Mouse (Mus musculus): ENCODE measurements around the gene Cacna2d3. TPM values are rescaled to one million over a fixed set of nuclear protein-coding genes. Genes with fewer than 3 reads are reported as not detected.

Cacna2d3 gene
- polyA plus RNA-seq, 1 experiment from 2014 or later: 0.45 TPM

DNA sequence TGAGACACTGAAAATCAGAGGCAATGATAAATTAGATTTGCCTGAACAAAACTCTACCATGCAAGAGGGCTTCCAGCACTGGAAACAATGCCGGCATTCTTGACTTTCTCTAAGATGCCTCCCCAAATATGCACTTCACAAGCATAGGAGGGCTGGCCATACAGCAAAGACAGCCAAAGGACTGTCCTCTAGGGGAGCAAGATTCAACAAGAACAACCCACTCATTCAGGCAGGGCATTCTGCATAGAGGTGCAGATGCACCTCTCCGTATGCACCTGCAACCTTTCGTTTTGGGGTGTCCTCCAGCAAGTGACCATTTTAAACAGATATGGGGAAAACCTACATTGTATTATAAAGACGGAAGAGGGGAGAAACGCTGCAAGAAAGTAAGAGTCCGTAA, 380.1 kb downstream of the Cacna2d3 start:
- H3K27me3 ChIP-seq (ENCODE audit: insufficient read depth, low read length): no peaks in the 10 kb centered on the region
- TF ChIP-seq CTCF (IDR thresholded peaks at IDR 0.05; ENCODE audit: low read depth): no peak
- H3K36me3 ChIP-seq (ENCODE audit: insufficient read depth): no peaks in the 10 kb centered on the region
- no peak overlapping the region for H3K4me3 ChIP-seq (ENCODE audit: low read depth, low read length)
- no peak overlapping the region for H3K4me2 ChIP-seq
- no peaks in the 10 kb centered on the region for H3K9me3 ChIP-seq (ENCODE audit: low read depth, low read length)
- WGBS: 88% methylated on average over 6 of the region's 6 CpGs
- ATAC-seq (ENCODE audit: insufficient read depth) (no peak), DNase-seq (no peak)
- no peak overlapping the region for H3K27ac ChIP-seq (ENCODE audit: low read depth)
- H3K9ac ChIP-seq: no peak overlapping the region
- no peaks in the 10 kb centered on the region for H3K4me1 ChIP-seq (ENCODE audit: insufficient read depth)

DNA sequence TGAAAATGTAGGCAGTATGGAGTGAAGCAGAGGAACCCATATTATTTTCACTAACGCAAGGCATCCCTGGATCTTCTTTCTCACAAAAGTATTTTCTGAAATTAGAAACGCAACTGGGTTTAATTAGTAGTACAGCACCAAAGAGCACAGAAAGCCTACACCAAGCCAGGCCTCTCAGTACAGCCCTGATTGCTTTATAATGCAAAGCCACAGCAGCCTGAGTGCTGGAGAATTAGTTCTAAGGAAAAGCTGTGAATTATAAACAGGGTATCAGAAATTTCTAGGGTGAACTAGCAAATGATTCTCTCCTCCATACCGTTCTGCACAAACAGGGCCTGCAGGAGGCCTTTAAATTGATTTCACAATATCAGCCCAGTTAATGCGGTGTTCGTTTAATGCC, 380.9 kb downstream of the Cacna2d3 start:
- Histone ChIP-seq H3K36me3 (ENCODE audit: insufficient read depth) (no peaks in the 10 kb centered on the region), H3K27ac (ENCODE audit: low read depth) (no peak overlapping the region), H3K4me1 (ENCODE audit: insufficient read depth) (no peaks in the 10 kb centered on the region), H3K9ac (no peak overlapping the region), H3K27me3 (ENCODE audit: insufficient read depth, low read length) (no peaks in the 10 kb centered on the region), H3K4me3 (ENCODE audit: low read depth, low read length) (no peak overlapping the region), H3K4me2 (no peak overlapping the region), H3K9me3 (ENCODE audit: low read depth, low read length) (no peaks in the 10 kb centered on the region)
- no peak for ATAC-seq (ENCODE audit: insufficient read depth)
- no peak for DNase-seq
- TF ChIP-seq CTCF (IDR thresholded peaks at IDR 0.05; ENCODE audit: low read depth): no peak
- WGBS: 78% methylated on average over 5 of the region's 5 CpGs

DNA sequence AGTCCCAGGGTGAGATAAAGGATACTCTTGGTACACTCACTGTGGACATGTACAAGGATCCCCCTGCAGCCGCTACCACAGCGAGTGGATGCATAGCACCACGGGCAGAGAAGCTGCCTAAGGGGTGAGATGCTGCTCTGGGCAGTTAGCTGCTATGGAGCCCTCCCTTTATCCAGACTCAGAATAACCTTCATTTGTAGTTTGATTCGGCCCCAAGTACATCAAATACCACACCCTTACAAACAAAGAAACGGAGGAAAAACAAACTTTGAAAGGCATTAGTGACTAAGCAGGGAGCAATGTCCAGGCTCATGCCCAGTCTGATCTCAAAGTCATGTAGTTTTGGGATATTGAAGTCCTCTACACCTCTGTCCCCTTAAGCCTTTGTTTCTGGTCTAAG, 386.8 kb downstream of the Cacna2d3 start:
- H3K27ac ChIP-seq (ENCODE audit: low read depth): no peak overlapping the region
- no peak overlapping the region for H3K4me3 ChIP-seq (ENCODE audit: low read depth, low read length)
- no peak for DNase-seq
- ATAC-seq (ENCODE audit: insufficient read depth): no peak
- no peaks in the 10 kb centered on the region for H3K9me3 ChIP-seq (ENCODE audit: low read depth, low read length)
- 79% methylated on average over 5 of the region's 5 CpGs for WGBS
- H3K9ac ChIP-seq: no peak overlapping the region
- TF ChIP-seq CTCF (IDR thresholded peaks at IDR 0.05; ENCODE audit: low read depth): no peak
- H3K4me1 ChIP-seq (ENCODE audit: insufficient read depth): no peaks in the 10 kb centered on the region
- no peaks in the 10 kb centered on the region for H3K27me3 ChIP-seq (ENCODE audit: insufficient read depth, low read length)
- H3K4me2 ChIP-seq: no peak overlapping the region
- H3K36me3 ChIP-seq (ENCODE audit: insufficient read depth): no peaks in the 10 kb centered on the region

DNA sequence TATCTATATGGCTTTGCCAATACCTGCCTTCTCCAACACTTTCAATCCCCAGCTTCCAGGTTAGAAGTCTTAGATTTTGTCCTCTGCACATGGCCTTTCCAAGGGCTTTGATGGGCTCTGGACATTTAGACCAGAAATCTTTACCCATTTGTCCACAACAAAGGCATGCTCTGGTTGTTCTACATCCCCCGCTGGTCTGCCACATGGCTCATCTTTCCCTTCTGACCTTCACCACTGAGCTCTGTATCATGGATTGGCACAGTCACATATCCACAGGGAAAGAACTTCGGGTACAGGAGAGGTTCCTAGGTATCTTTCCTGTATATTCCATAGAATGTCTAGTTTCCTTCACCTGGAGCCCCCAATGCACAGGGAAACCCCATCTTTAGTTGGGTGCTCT, 387.4 kb downstream of the Cacna2d3 start:
- Histone ChIP-seq H3K4me3 (ENCODE audit: low read depth, low read length) (no peak overlapping the region), H3K4me1 (ENCODE audit: insufficient read depth) (no peaks in the 10 kb centered on the region), H3K27ac (ENCODE audit: low read depth) (no peak overlapping the region), H3K27me3 (ENCODE audit: insufficient read depth, low read length) (no peaks in the 10 kb centered on the region), H3K36me3 (ENCODE audit: insufficient read depth) (no peaks in the 10 kb centered on the region), H3K9me3 (ENCODE audit: low read depth, low read length) (no peaks in the 10 kb centered on the region), H3K4me2 (no peak overlapping the region), H3K9ac (no peak overlapping the region)
- no peak for ATAC-seq (ENCODE audit: insufficient read depth)
- no peak for DNase-seq
- no peak for TF ChIP-seq CTCF (IDR thresholded peaks at IDR 0.05; ENCODE audit: low read depth)
- WGBS: 85% methylated on average over 2 of the region's 2 CpGs

DNA sequence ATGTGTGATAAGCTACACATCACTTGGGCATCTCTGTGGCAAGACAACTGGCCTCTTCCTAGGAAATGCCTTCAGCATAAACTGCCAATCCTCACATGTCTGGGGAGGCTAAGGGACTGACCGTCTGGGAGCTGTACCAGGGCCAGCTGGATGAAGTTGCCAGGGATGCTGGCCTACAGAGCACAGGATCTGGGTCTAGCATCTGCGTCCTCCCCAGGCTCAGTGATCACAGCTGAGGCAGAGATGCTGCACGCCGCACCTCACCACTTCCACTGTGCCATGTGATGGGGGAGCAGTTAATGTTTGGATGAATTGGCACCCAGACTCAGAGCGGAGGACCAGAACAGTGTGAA, 397.3 kb downstream of the Cacna2d3 start:
- ATAC-seq (ENCODE audit: insufficient read depth): no peak
- Histone ChIP-seq H3K9me3 (ENCODE audit: low read depth, low read length) (no peaks in the 10 kb centered on the region), H3K9ac (no peak overlapping the region), H3K4me1 (ENCODE audit: insufficient read depth) (no peaks in the 10 kb centered on the region), H3K27me3 (ENCODE audit: insufficient read depth, low read length) (no peaks in the 10 kb centered on the region), H3K4me3 (ENCODE audit: low read depth, low read length) (no peak overlapping the region), H3K4me2 (no peak overlapping the region), H3K36me3 (ENCODE audit: insufficient read depth) (no peaks in the 10 kb centered on the region), H3K27ac (ENCODE audit: low read depth) (no peak overlapping the region)
- DNase-seq: no peak
- 84% methylated on average over 5 of the region's 5 CpGs for WGBS
- TF ChIP-seq CTCF (IDR thresholded peaks at IDR 0.05; ENCODE audit: low read depth): no peak

DNA sequence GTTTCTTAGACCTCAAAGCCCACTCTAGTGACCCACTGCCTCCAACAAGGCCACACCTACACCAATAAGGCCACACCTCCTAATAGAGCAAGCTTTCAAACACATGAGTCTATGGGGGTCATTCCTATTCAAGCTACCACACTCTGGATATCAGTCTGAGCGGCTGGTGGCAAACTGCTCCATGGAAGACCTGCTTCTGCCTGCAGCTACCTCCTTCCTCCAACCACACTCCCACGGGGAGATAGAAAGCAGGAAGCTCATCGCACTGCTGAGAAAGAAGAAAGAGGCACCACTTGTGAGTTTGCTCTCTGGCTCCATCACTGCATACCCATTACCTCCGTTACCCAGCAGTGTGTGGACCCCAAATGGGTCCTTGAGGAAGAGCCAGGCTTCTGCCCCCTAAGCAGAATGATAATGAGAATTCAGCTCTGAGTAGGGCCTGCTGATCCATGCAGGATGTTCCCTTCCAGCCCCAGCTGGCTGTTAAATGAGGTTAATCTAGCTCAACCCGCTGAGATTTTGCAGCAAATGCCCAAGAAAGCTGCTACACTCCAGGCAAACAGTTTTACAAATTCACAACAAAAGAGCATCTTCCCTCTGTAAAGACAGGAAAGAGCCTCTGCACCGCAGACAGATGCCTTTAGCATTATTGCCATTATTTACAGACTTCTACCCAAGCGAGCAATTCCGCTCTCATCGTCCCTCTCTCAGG, 397.8 kb downstream of the Cacna2d3 start:
- H3K4me1 ChIP-seq (ENCODE audit: insufficient read depth): no peaks in the 10 kb centered on the region
- H3K27me3 ChIP-seq (ENCODE audit: insufficient read depth, low read length): no peaks in the 10 kb centered on the region
- ATAC-seq (ENCODE audit: insufficient read depth) (no peak), DNase-seq (no peak)
- H3K4me3 ChIP-seq (ENCODE audit: low read depth, low read length): no peak overlapping the region
- no peaks in the 10 kb centered on the region for H3K9me3 ChIP-seq (ENCODE audit: low read depth, low read length)
- H3K27ac ChIP-seq (ENCODE audit: low read depth): no peak overlapping the region
- H3K4me2 ChIP-seq: no peak overlapping the region
- no peak overlapping the region for H3K9ac ChIP-seq
- WGBS: 82% methylated on average over 9 of the region's 9 CpGs
- no peak for TF ChIP-seq CTCF (IDR thresholded peaks at IDR 0.05; ENCODE audit: low read depth)
- no peaks in the 10 kb centered on the region for H3K36me3 ChIP-seq (ENCODE audit: insufficient read depth)

DNA sequence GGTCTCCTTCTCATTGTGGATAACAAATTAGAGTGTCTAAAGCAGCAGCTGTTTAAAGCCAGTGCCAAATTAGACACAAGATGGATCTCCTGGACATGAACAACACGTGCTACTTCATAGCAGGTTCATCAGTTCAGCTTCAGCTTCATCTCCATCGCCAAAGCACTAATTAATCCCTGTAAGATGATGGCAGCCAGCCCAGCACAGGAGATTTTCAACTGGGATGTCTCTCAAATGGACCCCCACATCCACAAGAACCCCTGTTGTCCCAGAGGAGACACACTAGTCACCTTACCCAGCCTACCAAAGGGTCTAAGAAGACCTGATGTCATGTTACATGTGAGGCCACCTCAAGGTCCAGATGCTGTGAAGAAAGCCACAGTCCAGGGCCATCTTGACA, 408.2 kb downstream of the Cacna2d3 start:
- DNase-seq: no peak
- TF ChIP-seq CTCF (IDR thresholded peaks at IDR 0.05; ENCODE audit: low read depth): no peak
- 63% methylated on average over 2 of the region's 2 CpGs for WGBS
- no peaks in the 10 kb centered on the region for H3K36me3 ChIP-seq (ENCODE audit: insufficient read depth)
- H3K27ac ChIP-seq (ENCODE audit: low read depth): no peak overlapping the region
- no peak overlapping the region for H3K4me2 ChIP-seq
- H3K9ac ChIP-seq: no peak overlapping the region
- H3K27me3 ChIP-seq (ENCODE audit: insufficient read depth, low read length): no peaks in the 10 kb centered on the region
- no peaks in the 10 kb centered on the region for H3K4me1 ChIP-seq (ENCODE audit: insufficient read depth)
- no peaks in the 10 kb centered on the region for H3K9me3 ChIP-seq (ENCODE audit: low read depth, low read length)
- no peak overlapping the region for H3K4me3 ChIP-seq (ENCODE audit: low read depth, low read length)
- ATAC-seq (ENCODE audit: insufficient read depth): no peak

DNA sequence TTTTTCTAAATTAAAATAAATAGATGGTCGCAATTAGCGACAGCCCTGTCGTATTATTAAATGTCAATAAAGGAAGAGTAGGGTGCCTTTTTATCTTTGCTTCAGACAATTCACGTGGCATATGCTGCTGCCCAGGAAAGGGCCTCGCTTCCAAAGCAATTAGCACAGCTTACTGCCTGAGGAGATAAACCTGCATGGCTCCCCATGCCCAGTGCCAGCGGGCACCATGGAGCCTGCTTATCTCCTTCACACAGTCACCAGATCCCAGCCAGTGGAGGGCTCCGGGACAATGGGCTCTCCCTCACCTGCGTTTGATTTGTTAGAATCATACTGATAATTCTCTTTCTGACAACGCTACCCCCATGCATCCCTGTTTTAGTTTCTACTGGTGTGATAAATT, 416.0 kb downstream of the Cacna2d3 start:
- Histone ChIP-seq H3K9ac (no peak overlapping the region), H3K36me3 (ENCODE audit: insufficient read depth) (no peaks in the 10 kb centered on the region), H3K4me1 (ENCODE audit: insufficient read depth) (no peaks in the 10 kb centered on the region), H3K27me3 (ENCODE audit: insufficient read depth, low read length) (no peaks in the 10 kb centered on the region), H3K4me3 (ENCODE audit: low read depth, low read length) (no peak overlapping the region), H3K9me3 (ENCODE audit: low read depth, low read length) (no peaks in the 10 kb centered on the region), H3K4me2 (no peak overlapping the region), H3K27ac (ENCODE audit: low read depth) (no peak overlapping the region)
- DNase-seq (no peak), ATAC-seq (ENCODE audit: insufficient read depth) (no peak)
- 80% methylated on average over 9 of the region's 9 CpGs for WGBS
- no peak for TF ChIP-seq CTCF (IDR thresholded peaks at IDR 0.05; ENCODE audit: low read depth)
